Mouse (Mus musculus) G1E (cell line): Measurements from ENCODE around the gene Sgpl1. TPM values are rescaled to one million over a fixed set of nuclear protein-coding genes. Genes with fewer than 3 reads are reported as not detected.
"Not testable (repeated sequence)": the region's sequence is repeated elsewhere in the genome, so short reads cannot be mapped to it uniquely, and the experiment has no call there.

Source experiments
- ATAC-seq: 2 replicates; pipeline ENCODE4 v1.8.0; 2016; ENCODE audit warnings: mild to moderate bottlenecking; ENCODE audit not compliant: insufficient number of reproducible peaks, poor library complexity, low FRiP score, severe bottlenecking; ENCODE audit errors: extremely low read depth
- DNase-seq: peaks from one replicate; pipeline ENCODE4 v3.0.0; 2012; ENCODE audit warnings: low spot score
- H3K27me3 ChIP-seq: 2 replicates; pipeline ENCODE4 v1.6.1; 2012; ENCODE audit warnings: mild to moderate bottlenecking, low read length, inconsistent platforms; ENCODE audit not compliant: insufficient read depth
- H3K36me3 ChIP-seq: replicated peaks from 2 replicates; pipeline ENCODE3; 2012; ENCODE audit warnings: mild to moderate bottlenecking, inconsistent platforms
- H3K4me1 ChIP-seq: 2 replicates; pipeline ENCODE4 v1.6.1; 2012; ENCODE audit warnings: low read depth, low read length, inconsistent platforms, mixed read lengths; ENCODE audit not compliant: insufficient read depth
- H3K4me3 ChIP-seq: 2 replicates; pipeline ENCODE4 v1.5.1; 2012; ENCODE audit warnings: low read depth, mild to moderate bottlenecking, inconsistent platforms, low read length, moderate library complexity, mixed read lengths
- H3K9me3 ChIP-seq: replicated peaks from 2 replicates; pipeline ENCODE4 v1.6.1; 2012; ENCODE audit warnings: inconsistent platforms
- CTCF ChIP-seq: IDR thresholded peaks from 2 replicates; pipeline ENCODE4 v1.5.1; 2012; ENCODE audit warnings: low read depth, low read length, inconsistent platforms, mixed read lengths
- GATA1 ChIP-seq: IDR thresholded peaks from 2 replicates; pipeline ENCODE4 v1.6.1; 2012; ENCODE audit warnings: borderline replicate concordance, low read length, inconsistent platforms, mixed read lengths
- GATA2 ChIP-seq: IDR thresholded peaks from 2 replicates; pipeline ENCODE4 v1.6.1; 2012; ENCODE audit warnings: low read depth, low read length, inconsistent platforms, borderline replicate concordance
- POLR2AphosphoS5 ChIP-seq: IDR thresholded peaks from 2 replicates; pipeline ENCODE4 v1.6.1; 2012; ENCODE audit warnings: low read depth, low read length, inconsistent platforms; ENCODE audit not compliant: insufficient replicate concordance
- TAL1 ChIP-seq: conservative IDR thresholded peaks from 2 replicates; pipeline ENCODE4 v1.6.1; 2012; ENCODE audit warnings: low read depth, low read length, inconsistent platforms, mixed read lengths
- polyA plus RNA-seq: library from polyadenylated mRNA; stranded (reverse); fragments of >175 nt; gene quantifications from 2 replicates; pipeline ENCODE4 v1.2.3, GENCODE M21; 2012
- total RNA-seq, 2 experiments: library from RNA; stranded (forward) in 1 of 2; stranded (reverse) in 1 of 2; fragments of 200-1000 nt in 1 of 2; fragments of >200 nt in 1 of 2; fragmentation: Nextera tagmentation in 1 of 2; gene quantifications; 2 replicates each; pipeline ENCODE4 v1.2.3; 2014 to 2017

Sgpl1 gene
- total and polyA plus RNA-seq, 3 experiments = 0.22 TPM; not detected in 2

GRCm38 (mm10) chr10:61130959-61131358 is 16.5 kb downstream of the Sgpl1 start:
- no peak for ATAC-seq
- Histone ChIP-seq H3K9me3 (no peaks in the 10 kb centered on the region), H3K4me3 (no peak overlapping the region), H3K4me1 (no peaks in the 10 kb centered on the region), H3K27me3 (no peaks in the 10 kb centered on the region), H3K36me3 (no peaks in the 10 kb centered on the region)
- DNase-seq = no peak
- TF ChIP-seq GATA1 = no peak
- no peak for TF ChIP-seq GATA2
- no peak for TF ChIP-seq CTCF
- TF ChIP-seq POLR2AphosphoS5 = no peak
- TF ChIP-seq TAL1 = no peak

- Histone ChIP-seq H3K4me3 (no peak overlapping the region), H3K27me3 (no peaks in the 10 kb centered on the region), H3K4me1 (no peaks in the 10 kb centered on the region), H3K9me3 (no peaks in the 10 kb centered on the region), H3K36me3 (no peaks in the 10 kb centered on the region)
- TF ChIP-seq GATA1 = no peak
- no peak for TF ChIP-seq GATA2
- TF ChIP-seq TAL1 = no peak
- TF ChIP-seq POLR2AphosphoS5 = no peak
- no peak for TF ChIP-seq CTCF
- no peak for ATAC-seq
- DNase-seq = no peak
These were observed 18.7 kb downstream of the Sgpl1 start for GRCm38 (mm10) chr10:61128701-61129365.

- TF ChIP-seq CTCF = no peak
- TF ChIP-seq GATA2 = no peak
- TF ChIP-seq POLR2AphosphoS5 = no peak
- TF ChIP-seq GATA1 = no peak
- TF ChIP-seq TAL1 = no peak
- Histone ChIP-seq H3K4me3 (no peak overlapping the region), H3K27me3 (no peaks in the 10 kb centered on the region), H3K36me3 (no peaks in the 10 kb centered on the region), H3K9me3 (0 out of 2 replicates have a peak, but pooled peaks cover 2% of the 10 kb centered on the region), H3K4me1 (no peaks in the 10 kb centered on the region)
- DNase-seq (no peak), ATAC-seq (no peak)
These were observed 23.0 kb downstream of the Sgpl1 start for GRCm38 (mm10) chr10:61124462-61124861.

GRCm38 (mm10) chr10:61123276-61123913 is 24.1 kb downstream of the Sgpl1 start:
- H3K27me3 ChIP-seq = no peaks in the 10 kb centered on the region
- DNase-seq = no peak
- no peaks in the 10 kb centered on the region for H3K4me1 ChIP-seq
- H3K4me3 ChIP-seq = no peak overlapping the region
- H3K9me3 ChIP-seq = 0 out of 2 replicates have a peak, but pooled peaks cover 2% of the 10 kb centered on the region
- no peak for TF ChIP-seq CTCF
- TF ChIP-seq GATA1 = no peak
- no peak for TF ChIP-seq POLR2AphosphoS5
- TF ChIP-seq TAL1 = no peak
- TF ChIP-seq GATA2 = no peak
- no peaks in the 10 kb centered on the region for H3K36me3 ChIP-seq
- ATAC-seq = no peak

GRCm38 (mm10) chr10:61121732-61122131 is 25.8 kb downstream of the Sgpl1 start:
- not testable (repeated sequence) for H3K36me3 ChIP-seq, H3K4me3 ChIP-seq, ATAC-seq, H3K4me1 ChIP-seq, H3K9me3 ChIP-seq, DNase-seq, H3K27me3 ChIP-seq

- H3K9me3 ChIP-seq = no peaks in the 10 kb centered on the region
- H3K27me3 ChIP-seq = no peaks in the 10 kb centered on the region
- DNase-seq (no peak), ATAC-seq (no peak)
- H3K4me3 ChIP-seq = no peak overlapping the region
- no peaks in the 10 kb centered on the region for H3K36me3 ChIP-seq
- TF ChIP-seq TAL1 (no peak), GATA2 (no peak), POLR2AphosphoS5 (no peak), CTCF (no peak), GATA1 (no peak)
- H3K4me1 ChIP-seq = no peaks in the 10 kb centered on the region
These were observed 33.2 kb downstream of the Sgpl1 start for GRCm38 (mm10) chr10:61114246-61114720.
